Mouse (Mus musculus) lung, adult 2 months (tissue): ENCODE results near the gene Pla1a.

Source experiments
- CTCF ChIP-seq: fragments of 200-500 bp; IDR thresholded peaks from 2 replicates; pipeline ENCODE4 v1.5.1; 2011; ENCODE audit warnings: mild to moderate bottlenecking, low read length, control low read depth; ENCODE audit not compliant: insufficient read depth
- POLR2A ChIP-seq: fragments of 200-500 bp; IDR thresholded peaks from 2 replicates; pipeline ENCODE4 v1.6.1; 2011; ENCODE audit warnings: low read depth, mild to moderate bottlenecking, control low read depth, low read length, borderline replicate concordance; ENCODE audit errors: extremely low read depth

DNA sequence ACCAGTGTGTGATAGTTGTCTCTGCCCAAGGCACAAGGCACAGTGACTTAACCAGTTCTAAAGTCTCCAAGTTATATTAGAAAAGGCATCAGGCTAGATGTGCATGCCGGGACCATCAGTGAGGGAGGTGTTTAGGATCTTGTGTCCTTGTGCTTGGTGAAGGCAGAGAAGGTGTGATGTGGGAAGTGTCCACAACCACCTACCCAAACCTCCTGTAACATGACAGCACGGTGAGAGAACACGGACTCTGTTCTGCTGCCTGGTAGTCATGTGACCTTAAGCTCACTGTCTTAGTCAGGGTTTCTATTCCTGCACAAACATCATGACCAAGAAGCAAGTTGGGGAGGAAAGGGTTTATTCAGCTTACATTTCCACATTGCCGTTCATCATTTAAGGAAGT lies 66.7 kb downstream of the Pla1a start:
- TF ChIP-seq CTCF, result no peak
- TF ChIP-seq POLR2A, result no peak
